ENCODE assay signal across 22 mouse cellular contexts in genomic region chr6:43859406-43859805, GRCm38 (mm10).
A peak's percentile ranks its signal among the peaks of the same experiment; 100 is the strongest.
DNase-seq lines count a peak whose midpoint lies in the region; ATAC-seq and TF ChIP-seq lines count a peak whose summit lies in the region.
"Had no signal": no experiment of that assay in that cellular context is flagged by ENCODE, and none has a peak within 500 bp of the region (broad histone marks: within the 10 kb centered on the region; RNA-seq: fewer than 3 reads in every experiment).

No protein-coding gene starts in this region.

- H3K4me1 ChIP-seq in forebrain, postnatal 0 days (ENCODE audit: insufficient read depth) = no peaks in the 10 kb centered on the region
- no peaks in the 10 kb centered on the region for H3K4me1 ChIP-seq in forebrain, embryonic 11.5 days (replicated peaks; ENCODE audit: control insufficient read depth, insufficient read depth, low read length)
- no peaks in the 10 kb centered on the region for H3K4me1 ChIP-seq in kidney, embryonic 16.5 days (ENCODE audit: insufficient read depth, low read length)
- H3K4me1 ChIP-seq in midbrain, postnatal 0 days (ENCODE audit: insufficient read depth, low read length) = no peaks in the 10 kb centered on the region
- H3K4me1 ChIP-seq in midbrain, embryonic 13.5 days (replicated peaks) = no peaks in the 10 kb centered on the region
- H3K4me1 ChIP-seq: embryonic facial prominence, embryonic 15.5 days; heart, embryonic 13.5 days; hindbrain, embryonic 12.5 days had no signal

- ATAC-seq in forebrain, postnatal 0 days = no peak
- ATAC-seq in forebrain, embryonic 11.5 days (replicated peaks; ENCODE audit: low FRiP score) = no peak
- ATAC-seq in kidney, embryonic 16.5 days (ENCODE audit: low FRiP score, low TSS enrichment) = peak; percentile 54; the same call in 1 of the 2 replicates
- no peak for ATAC-seq in midbrain, postnatal 0 days (ENCODE audit: low FRiP score)
- ATAC-seq in midbrain, embryonic 13.5 days = no peak
- ATAC-seq: CD4-positive, CD25-positive, alpha-beta regulatory T cell, adult 4 months; intestine, embryonic 16.5 days had no signal

- H3K36me3 ChIP-seq in forebrain, postnatal 0 days (ENCODE audit: insufficient read depth) = no peaks in the 10 kb centered on the region
- H3K36me3 ChIP-seq in forebrain, embryonic 11.5 days (ENCODE audit: control insufficient read depth, insufficient read depth, low read length) = no peaks in the 10 kb centered on the region
- no peaks in the 10 kb centered on the region for H3K36me3 ChIP-seq in kidney, embryonic 16.5 days (ENCODE audit: insufficient read depth, low read length)
- H3K36me3 ChIP-seq in midbrain, postnatal 0 days (ENCODE audit: insufficient read depth, low read length) = no peaks in the 10 kb centered on the region
- no peaks in the 10 kb centered on the region for H3K36me3 ChIP-seq in midbrain, embryonic 13.5 days
- H3K36me3 ChIP-seq: embryonic facial prominence, embryonic 15.5 days; G1E; heart, embryonic 13.5 days; hindbrain, embryonic 12.5 days had no signal

- 18% methylated on average over 1 of the region's 1 CpGs for WGBS in forebrain, postnatal 0 days
- 81% methylated on average over 1 of the region's 1 CpGs for WGBS in forebrain, embryonic 11.5 days
- 33% methylated on average over 1 of the region's 1 CpGs for WGBS in kidney, embryonic 16.5 days
- 42% methylated on average over 1 of the region's 1 CpGs for WGBS in midbrain, postnatal 0 days
- whole genome bisulfite sequencing in midbrain, embryonic 13.5 days = 57% methylated on average over 1 of the region's 1 CpGs

- H3K4me3 ChIP-seq in forebrain, postnatal 0 days (ENCODE audit: low read depth, low read length) = no peak overlapping the region
- H3K4me3 ChIP-seq in forebrain, embryonic 11.5 days (ENCODE audit: low read depth, low read length) = no peak overlapping the region
- H3K4me3 ChIP-seq in kidney, embryonic 16.5 days (ENCODE audit: low read length) = no peak overlapping the region
- no peak overlapping the region for H3K4me3 ChIP-seq in midbrain, postnatal 0 days (ENCODE audit: low read depth, low read length)
- H3K4me3 ChIP-seq in midbrain, embryonic 13.5 days (replicated peaks) = no peak overlapping the region
- H3K4me3 ChIP-seq: embryonic facial prominence, embryonic 15.5 days; erythroblast, embryonic 14.5 days; heart, embryonic 13.5 days; hindbrain, embryonic 12.5 days had no signal

- no peak for TF ChIP-seq CTCF in forebrain, postnatal 0 days (IDR thresholded peaks at IDR 0.05; ENCODE audit: low read depth)
- no peak for TF ChIP-seq CTCF in midbrain, postnatal 0 days (IDR thresholded peaks at IDR 0.05)

- H3K9ac ChIP-seq in forebrain, postnatal 0 days = no peak overlapping the region
- H3K9ac ChIP-seq in forebrain, embryonic 11.5 days (ENCODE audit: low read length) = no peak overlapping the region
- H3K9ac ChIP-seq in kidney, embryonic 16.5 days (replicated peaks; ENCODE audit: low read length) = no peak overlapping the region
- no peak overlapping the region for H3K9ac ChIP-seq in midbrain, postnatal 0 days (replicated peaks; ENCODE audit: low read length, poor library complexity, severe bottlenecking)
- no peak overlapping the region for H3K9ac ChIP-seq in midbrain, embryonic 13.5 days (replicated peaks)
- H3K9ac ChIP-seq: embryonic facial prominence, embryonic 15.5 days; heart, embryonic 13.5 days; hindbrain, embryonic 12.5 days had no signal

- peak; percentile 1 for DNase-seq in cerebellum, adult 9-10 months
- DNase-seq in cerebellum, adult 8-10 months = no peak
- DNase-seq in forebrain, postnatal 0 days = peak; percentile 4
- DNase-seq in forebrain, embryonic 11.5 days (ENCODE audit: low spot score) = no peak
- DNase-seq in kidney, adult 11 months = no peak
- peak; percentile 19 for DNase-seq in midbrain, postnatal 0 days (ENCODE audit: low spot score)
- DNase-seq: adrenal gland, postnatal 10 days; B cell, adult 2 months; cerebellum, adult 18-20 months; embryo, embryonic 11 days; gastrocnemius, postnatal 36 days; heart, adult 11 months; heart, postnatal 36 days had no signal

- H3K9me3 ChIP-seq in forebrain, postnatal 0 days (ENCODE audit: low read length) = no peaks in the 10 kb centered on the region
- no peaks in the 10 kb centered on the region for H3K9me3 ChIP-seq in forebrain, embryonic 11.5 days (ENCODE audit: control insufficient read depth, low read length)
- H3K9me3 ChIP-seq in kidney, embryonic 16.5 days (ENCODE audit: low read length) = no peaks in the 10 kb centered on the region
- no peaks in the 10 kb centered on the region for H3K9me3 ChIP-seq in midbrain, postnatal 0 days (ENCODE audit: low read length)
- no peaks in the 10 kb centered on the region for H3K9me3 ChIP-seq in midbrain, embryonic 13.5 days
- H3K9me3 ChIP-seq: embryonic facial prominence, embryonic 15.5 days; G1E; heart, embryonic 13.5 days; hindbrain, embryonic 12.5 days had no signal

- no peaks in the 10 kb centered on the region for H3K27me3 ChIP-seq in forebrain, postnatal 0 days (ENCODE audit: insufficient read depth, low read length)
- H3K27me3 ChIP-seq in forebrain, embryonic 11.5 days (ENCODE audit: control insufficient read depth, insufficient read depth, low read length) = no peaks in the 10 kb centered on the region
- H3K27me3 ChIP-seq in kidney, embryonic 16.5 days (ENCODE audit: insufficient read depth, low read length) = no peaks in the 10 kb centered on the region
- no peaks in the 10 kb centered on the region for H3K27me3 ChIP-seq in midbrain, postnatal 0 days (ENCODE audit: insufficient read depth, low read length)
- H3K27me3 ChIP-seq in midbrain, embryonic 13.5 days = no peaks in the 10 kb centered on the region
- H3K27me3 ChIP-seq: embryonic facial prominence, embryonic 15.5 days; heart, embryonic 13.5 days; hindbrain, embryonic 12.5 days had no signal

- no peak overlapping the region for H3K27ac ChIP-seq in forebrain, postnatal 0 days (ENCODE audit: low read depth, low read length)
- no peak overlapping the region for H3K27ac ChIP-seq in forebrain, embryonic 11.5 days (ENCODE audit: low read depth, low read length)
- no peak overlapping the region for H3K27ac ChIP-seq in kidney, embryonic 16.5 days (ENCODE audit: low read length)
- no peak overlapping the region for H3K27ac ChIP-seq in midbrain, postnatal 0 days (ENCODE audit: low read depth, low read length)
- no peak overlapping the region for H3K27ac ChIP-seq in midbrain, embryonic 13.5 days
- H3K27ac ChIP-seq: embryonic facial prominence, embryonic 15.5 days; heart, embryonic 13.5 days; hindbrain, embryonic 12.5 days had no signal

- no peak overlapping the region for H3K4me2 ChIP-seq in forebrain, postnatal 0 days (ENCODE audit: low read depth)
- H3K4me2 ChIP-seq in forebrain, embryonic 11.5 days (ENCODE audit: low read depth, low read length, severe bottlenecking) = no peak overlapping the region
- no peak overlapping the region for H3K4me2 ChIP-seq in kidney, embryonic 16.5 days (replicated peaks; ENCODE audit: low read depth, low read length)
- H3K4me2 ChIP-seq in midbrain, postnatal 0 days (ENCODE audit: low read depth, low read length, poor library complexity, severe bottlenecking) = no peak overlapping the region
- no peak overlapping the region for H3K4me2 ChIP-seq in midbrain, embryonic 13.5 days (replicated peaks)
- H3K4me2 ChIP-seq: embryonic facial prominence, embryonic 15.5 days; heart, embryonic 13.5 days; hindbrain, embryonic 12.5 days had no signal

Comparison
In these comparisons a context has a peak if more than half of its experiments do, and no peak if none do; other contexts are left out.
1. DNase-seq: peak in cerebellum, adult 9-10 months (single experiment), forebrain, postnatal 0 days (single experiment) and midbrain, postnatal 0 days (single experiment); none in cerebellum, adult 8-10 months (single experiment), forebrain, embryonic 11.5 days (single experiment) and kidney, adult 11 months (single experiment).